Comparison of ENCODE assay signal across 10 mouse cellular contexts in genomic region chr7:143428142-143428813, GRCm38 (mm10). TPM values are rescaled to one million over a fixed set of nuclear protein-coding genes. Genes with fewer than 3 reads are reported as not detected.
DNase-seq lines count a peak whose midpoint lies in the region; ATAC-seq and TF ChIP-seq lines count a peak whose summit lies in the region.
"Had no signal": no experiment of that assay in that cellular context is flagged by ENCODE, and none has a peak within 500 bp of the region (broad histone marks: within the 10 kb centered on the region; RNA-seq: fewer than 3 reads in every experiment).

No protein-coding gene starts in this region.

- H3K9ac ChIP-seq in kidney, embryonic 14.5 days (ENCODE audit: low read depth, low read length): no peak overlapping the region
- 0 out of 2 replicates have a peak overlapping the region, but pooled peaks have one; percentile 6 for H3K9ac ChIP-seq in forebrain, embryonic 16.5 days (replicated peaks; ENCODE audit: low read depth, low read length)

- 40% methylated on average over 23 of the region's 23 CpGs for WGBS in kidney, embryonic 14.5 days
- WGBS in cerebellum, adult 2 months: 7% methylated on average over 23 of the region's 23 CpGs
- 11% methylated on average over 23 of the region's 23 CpGs for WGBS in forebrain, embryonic 16.5 days
- 91% methylated on average over 23 of the region's 23 CpGs for WGBS in thymus, adult 2 months

- H3K4me2 ChIP-seq in kidney, embryonic 14.5 days (replicated peaks; ENCODE audit: low read depth, low read length): no peak overlapping the region
- no peak overlapping the region for H3K4me2 ChIP-seq in forebrain, embryonic 16.5 days (ENCODE audit: low read length)

- no peak overlapping the region for H3K27ac ChIP-seq in kidney, embryonic 14.5 days (ENCODE audit: low read depth, low read length)
- no peak overlapping the region for H3K27ac ChIP-seq in cerebellum, adult 2 months (ENCODE audit: insufficient read depth, low read length)
- no peak overlapping the region for H3K27ac ChIP-seq in forebrain, embryonic 16.5 days (ENCODE audit: low read length)
- no peak overlapping the region for H3K27ac ChIP-seq in thymus, adult 2 months (ENCODE audit: control insufficient read depth, insufficient read depth, low read length)
- H3K27ac ChIP-seq: layer of hippocampus, adult 2 months had no signal

- 0 out of 2 replicates have a peak, but pooled peaks have one; percentile 40 for ATAC-seq in kidney, embryonic 14.5 days (ENCODE audit: low FRiP score, low TSS enrichment)
- peak; percentile 91 for ATAC-seq in forebrain, embryonic 16.5 days

- H3K4me1 ChIP-seq in kidney, embryonic 14.5 days (ENCODE audit: control insufficient read depth, insufficient read depth, low read length): peaks cover 4% of the 10 kb centered on the region; the same call in 1 of the 2 replicates
- peaks cover 24% of the 10 kb centered on the region for H3K4me1 ChIP-seq in cerebellum, adult 2 months (ENCODE audit: control insufficient read depth, insufficient read depth, low read length)
- H3K4me1 ChIP-seq in forebrain, embryonic 16.5 days (replicated peaks; ENCODE audit: control insufficient read depth, insufficient read depth, low read length): peaks cover 12% of the 10 kb centered on the region
- no peaks in the 10 kb centered on the region for H3K4me1 ChIP-seq in thymus, adult 2 months (replicated peaks; ENCODE audit: control insufficient read depth, insufficient read depth, low read length)

- H3K36me3 ChIP-seq in kidney, embryonic 14.5 days (ENCODE audit: control insufficient read depth, insufficient read depth, low read length): no peaks in the 10 kb centered on the region
- no peaks in the 10 kb centered on the region for H3K36me3 ChIP-seq in forebrain, embryonic 16.5 days (ENCODE audit: control insufficient read depth, insufficient read depth)
- no peaks in the 10 kb centered on the region for H3K36me3 ChIP-seq in thymus, adult 2 months (ENCODE audit: control insufficient read depth, insufficient read depth, low read length)

- H3K4me3 ChIP-seq in kidney, embryonic 14.5 days (ENCODE audit: low read length): no peak overlapping the region
- no peak overlapping the region for H3K4me3 ChIP-seq in cerebellum, adult 2 months (replicated peaks; ENCODE audit: insufficient read depth, low read depth, low read length)
- H3K4me3 ChIP-seq in forebrain, embryonic 16.5 days (replicated peaks; ENCODE audit: low read length): no peak overlapping the region
- H3K4me3 ChIP-seq in thymus, adult 2 months (ENCODE audit: control insufficient read depth, insufficient read depth, low read length): no peak overlapping the region
- H3K4me3 ChIP-seq: layer of hippocampus, adult 2 months had no signal

- no peak for TF ChIP-seq POLR2A in cerebellum, adult 2 months (IDR thresholded peaks at IDR 0.05; ENCODE audit: borderline replicate concordance, insufficient read depth, low read length)
- TF ChIP-seq POLR2A in thymus, adult 2 months (IDR thresholded peaks at IDR 0.05; ENCODE audit: control insufficient read depth, extremely low read depth, insufficient read depth, low read length, poor library complexity): no peak

- TF ChIP-seq CTCF in cerebellum, adult 2 months (IDR thresholded peaks at IDR 0.05; ENCODE audit: borderline replicate concordance, insufficient read depth, low read depth, low read length): no peak
- no peak for TF ChIP-seq CTCF in thymus, adult 2 months (IDR thresholded peaks at IDR 0.05; ENCODE audit: borderline replicate concordance, control insufficient read depth, extremely low read depth, insufficient read depth, low read length, poor library complexity)

- DNase-seq in kidney, adult 9 months: no peak
- DNase-seq in cerebellum, adult 2 months: peak; percentile 94 to 98
- peak; percentile 78 for DNase-seq in neural tube, embryonic 10.5 days (ENCODE audit: extremely low spot score, low spot score)
- DNase-seq in layer of hippocampus, adult 9-10 months (ENCODE audit: low spot score): no peak
- DNase-seq in frontal cortex, adult 2 months (ENCODE audit: extremely low spot score in 1 of 2, low spot score in 1 of 2): no peak
- no peak for DNase-seq in thymus, adult 2 months
- DNase-seq: thymus, postnatal 36 days had no signal

- no peaks in the 10 kb centered on the region for H3K9me3 ChIP-seq in kidney, embryonic 14.5 days (ENCODE audit: control insufficient read depth, low read length)
- H3K9me3 ChIP-seq in forebrain, embryonic 16.5 days (ENCODE audit: control insufficient read depth, low read length): no peaks in the 10 kb centered on the region

- no peaks in the 10 kb centered on the region for H3K27me3 ChIP-seq in kidney, embryonic 14.5 days (ENCODE audit: control insufficient read depth, insufficient read depth, low read length)
- H3K27me3 ChIP-seq in cerebellum, adult 2 months (ENCODE audit: control insufficient read depth, insufficient read depth, low read length): no peaks in the 10 kb centered on the region; the same call in 1 of the 2 replicates
- peaks cover 22% of the 10 kb centered on the region for H3K27me3 ChIP-seq in forebrain, embryonic 16.5 days (replicated peaks; ENCODE audit: control insufficient read depth, insufficient read depth, low read length)
- H3K27me3 ChIP-seq in thymus, adult 2 months (ENCODE audit: control insufficient read depth, insufficient read depth, low read length): no peaks in the 10 kb centered on the region

RNA-seq across cellular contexts. Expression of gene Cdkn1c, which starts 32.6 kb away (rescaled TPM):
- polyA plus RNA-seq in kidney, embryonic 14.5 days (2014; fragmentation: Nextera tagmentation; extraction: Ambion mirVana): 1,196 and 1,506 TPM in 2 replicates
- polyA plus RNA-seq in cerebellum, adult 2 months (2012; rRNA removed): 8.2 and 12.4 TPM in 2 replicates
- 96.6 and 138 TPM in 2 replicates for polyA plus RNA-seq in forebrain, embryonic 16.5 days (2015; fragmentation: Nextera tagmentation; extraction: Ambion mirVana)
- polyA plus RNA-seq in frontal cortex, adult 2 months (2012; rRNA removed): 9.1 and 10.3 TPM in 2 replicates
- polyA plus RNA-seq in thymus, adult 2 months (2012; rRNA removed): 10.3 and 10.4 TPM in 2 replicates

RNA-seq across cellular contexts. Expression of gene Slc22a18, which starts 45.3 kb away (rescaled TPM):
- polyA plus RNA-seq in kidney, embryonic 14.5 days (2014; fragmentation: Nextera tagmentation; extraction: Ambion mirVana): 4.4 and 4.7 TPM in 2 replicates
- polyA plus RNA-seq in cerebellum, adult 2 months (2012; rRNA removed): 0.87 and 0.90 TPM in 2 replicates
- polyA plus RNA-seq in forebrain, embryonic 16.5 days (2015; fragmentation: Nextera tagmentation; extraction: Ambion mirVana): 0.42 and 0.54 TPM in 2 replicates
- 0.74 and 1.1 TPM in 2 replicates for polyA plus RNA-seq in frontal cortex, adult 2 months (2012; rRNA removed)
- polyA plus RNA-seq in thymus, adult 2 months (2012; rRNA removed): 6.1 and 8.0 TPM in 2 replicates

Comparison
In these comparisons a context has a peak if more than half of its experiments do, and no peak if none do; other contexts are left out.
1. DNase-seq: peak in cerebellum, adult 2 months (2 of 2) and neural tube, embryonic 10.5 days (single experiment); none in kidney, adult 9 months (single experiment), layer of hippocampus, adult 9-10 months (single experiment), frontal cortex, adult 2 months (0 of 2) and thymus, adult 2 months (single experiment).